9 mouse cellular contexts compared by ENCODE assay signal in genomic region chr10:4078979-4079630, GRCm38 (mm10).
DNase-seq lines count a peak whose midpoint lies in the region; ATAC-seq and TF ChIP-seq lines count a peak whose summit lies in the region.
"Had no signal": no experiment of that assay in that cellular context is flagged by ENCODE, and none has a peak within 500 bp of the region (broad histone marks: within the 10 kb centered on the region; RNA-seq: fewer than 3 reads in every experiment).

No protein-coding gene starts in this region.

- no peak for TF ChIP-seq EP300 in liver, postnatal 0 days (IDR thresholded peaks at IDR 0.05; ENCODE audit: low read depth)

- H3K4me3 ChIP-seq in liver, postnatal 0 days (ENCODE audit: low read depth, low read length) = no peak overlapping the region
- H3K4me3 ChIP-seq: erythroblast, embryonic 14.5 days had no signal

- ATAC-seq in liver, postnatal 0 days = peak; percentile 43; the same call in 1 of the 2 replicates

- H3K27me3 ChIP-seq in liver, postnatal 0 days (ENCODE audit: insufficient read depth, low read length) = no peaks in the 10 kb centered on the region

- H3K4me2 ChIP-seq in liver, postnatal 0 days (ENCODE audit: low read depth, low read length) = peak overlapping the region; percentile 50; the same call in 1 of the 2 replicates

- 0 out of 2 replicates have a peak, but pooled peaks cover 3% of the 10 kb centered on the region for H3K4me1 ChIP-seq in liver, postnatal 0 days (ENCODE audit: insufficient read depth)

- H3K27ac ChIP-seq in liver, postnatal 0 days (ENCODE audit: low read depth) = peak overlapping the region; percentile 46

- H3K9me3 ChIP-seq in liver, postnatal 0 days (ENCODE audit: low read length) = no peaks in the 10 kb centered on the region

- intact Hi-C loops in heart, postnatal 36 days (cut with DNase I) = loop anchor here (1.0 to 5.0 kb wide), 2 partner anchors 41 to 82 kb away; no protein-coding TSS in a partner anchor

- WGBS in liver, postnatal 0 days (ENCODE audit: insufficient replicate concordance) = 56% methylated on average over 8 of the region's 8 CpGs

- no peak overlapping the region for H3K9ac ChIP-seq in liver, postnatal 0 days (replicated peaks)

- peak; percentile 24 for DNase-seq in adrenal gland, postnatal 14 days
- no peak for DNase-seq in adrenal gland, adult 8-10 months
- DNase-seq in Muller cell, postnatal 12 days (ENCODE audit: inconsistent ontology term) = peak; percentile 33
- DNase-seq in heart, postnatal 36 days = peak; percentile 17 to 26
- DNase-seq in liver, postnatal 0 days = no peak
- DNase-seq in right cerebral cortex, adult 18-20 months = no peak
- DNase-seq in thymus, postnatal 36 days = no peak
- no peak for DNase-seq in spleen, postnatal 36 days (ENCODE audit: low spot score in 2 of 2)

- no peak for TF ChIP-seq CTCF in liver, postnatal 0 days (IDR thresholded peaks at IDR 0.05; ENCODE audit: low read depth)

- H3K36me3 ChIP-seq in liver, postnatal 0 days (replicated peaks; ENCODE audit: insufficient read depth, low read length) = no peaks in the 10 kb centered on the region

Comparison
In these comparisons a context has a peak if more than half of its experiments do, and no peak if none do; other contexts are left out.
1. DNase-seq: peak in adrenal gland, postnatal 14 days (single experiment), Muller cell, postnatal 12 days (single experiment) and heart, postnatal 36 days (2 of 2); none in adrenal gland, adult 8-10 months (single experiment), liver, postnatal 0 days (single experiment), right cerebral cortex, adult 18-20 months (single experiment), thymus, postnatal 36 days (0 of 2) and spleen, postnatal 36 days (0 of 2).